Mouse (Mus musculus): Measurements from ENCODE around the gene Ncf1.

The Ncf1 gene

GRCm38 (mm10) chr5:134209931-134210554, 19.4 kb downstream of the Ncf1 start:
- 76% methylated on average over 11 of the region's 11 CpGs for WGBS

- WGBS = 77% methylated on average over 10 of the region's 10 CpGs
Observed at GRCm38 (mm10) chr5:134206721-134207120, 22.7 kb downstream of the Ncf1 start.

GRCm38 (mm10) chr5:134193664-134194063, 35.8 kb downstream of the Ncf1 start:
- WGBS = 88% methylated on average over 8 of the region's 8 CpGs

- WGBS = 86% methylated on average over 7 of the region's 7 CpGs
Observed at GRCm38 (mm10) chr5:134188571-134188970, 40.9 kb downstream of the Ncf1 start.

GRCm38 (mm10) chr5:134186961-134187731, 42.3 kb downstream of the Ncf1 start:
- 47% methylated on average over 4 of the region's 4 CpGs for WGBS

GRCm38 (mm10) chr5:134186059-134186458, 43.4 kb downstream of the Ncf1 start:
- WGBS = 84% methylated on average over 3 of the region's 3 CpGs

- under 1% methylated on average over 92 of the region's 92 CpGs for WGBS
Observed at GRCm38 (mm10) chr5:134183880-134184808, 45.3 kb downstream of the Ncf1 start, which contains the start of gene Gtf2ird2. TSS of gene Gtf2ird2 (plus strand) at chr5:134184019.

GRCm38 (mm10) chr5:134183162-134183561, 46.3 kb downstream of the Ncf1 start:
- 49% methylated on average over 7 of the region's 7 CpGs for WGBS

- WGBS = 36% methylated on average over 4 of the region's 4 CpGs
Observed at GRCm38 (mm10) chr5:134182735-134183134, 46.7 kb downstream of the Ncf1 start.

- 63% methylated on average over 3 of the region's 3 CpGs for WGBS
Observed at GRCm38 (mm10) chr5:134182172-134182571, 47.3 kb downstream of the Ncf1 start.

GRCm38 (mm10) chr5:134179871-134180270, 49.6 kb downstream of the Ncf1 start:
- WGBS = 18% methylated on average over 7 of the region's 7 CpGs

GRCm38 (mm10) chr5:134178536-134178935, 50.9 kb downstream of the Ncf1 start:
- WGBS = 81% methylated on average over 7 of the region's 7 CpGs

- under 1% methylated on average over 72 of the region's 72 CpGs for WGBS
Observed at GRCm38 (mm10) chr5:134176169-134176881, 53.1 kb downstream of the Ncf1 start, which contains the start of gene Rcc1l. TSS of gene Rcc1l (minus strand) at chr5:134176774.

- WGBS = 9% methylated on average over 10 of the region's 10 CpGs
Observed at GRCm38 (mm10) chr5:134175696-134176095, 53.7 kb downstream of the Ncf1 start.

- 44% methylated on average over 4 of the region's 4 CpGs for WGBS
Observed at GRCm38 (mm10) chr5:134173206-134173605, 56.2 kb downstream of the Ncf1 start.

GRCm38 (mm10) chr5:134170167-134170566, 59.3 kb downstream of the Ncf1 start:
- WGBS = 94% methylated on average over 8 of the region's 8 CpGs
